In the genomic region with DNA sequence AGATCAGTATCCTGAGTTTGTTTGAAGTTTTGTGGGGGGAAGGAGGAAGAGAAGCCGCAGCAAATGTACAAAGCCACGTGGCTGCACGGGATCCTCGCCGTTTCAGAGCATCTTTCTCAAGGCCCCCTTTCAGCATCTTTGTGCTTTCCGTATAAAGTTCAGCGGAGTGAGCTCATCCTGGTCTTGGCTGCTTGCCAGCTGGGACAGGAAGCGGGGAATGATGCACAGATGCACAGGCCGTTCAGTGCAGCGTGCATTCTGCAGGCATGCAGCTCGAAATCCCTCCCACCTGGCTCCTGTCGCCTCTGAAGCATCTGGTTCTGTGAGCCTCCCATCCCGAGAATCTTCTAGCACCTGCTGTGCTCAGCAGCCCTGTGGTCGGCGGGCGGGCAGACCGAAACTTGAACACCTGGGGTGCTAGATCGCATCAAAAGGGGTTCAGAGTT, we compare ENCODE assay signal across 8 mouse cellular contexts.
DNase-seq lines count a peak whose midpoint lies in the region; ATAC-seq and TF ChIP-seq lines count a peak whose summit lies in the region.

No protein-coding gene starts in this region.

- no peak overlapping the region for H3K4me3 ChIP-seq in forebrain, embryonic 12.5 days (replicated peaks)
- no peak overlapping the region for H3K4me3 ChIP-seq in heart, embryonic 16.5 days (ENCODE audit: low read length)
- H3K4me3 ChIP-seq in lung, postnatal 0 days (ENCODE audit: low read depth, low read length): no peak overlapping the region

- no peak for TF ChIP-seq EP300 in lung, postnatal 0 days (IDR thresholded peaks at IDR 0.05)

- no peak overlapping the region for H3K9ac ChIP-seq in forebrain, embryonic 12.5 days
- no peak overlapping the region for H3K9ac ChIP-seq in heart, embryonic 16.5 days (ENCODE audit: low read length)
- no peak overlapping the region for H3K9ac ChIP-seq in lung, postnatal 0 days (replicated peaks; ENCODE audit: low read depth)

- WGBS in forebrain, embryonic 12.5 days: 9% methylated on average over 18 of the region's 18 CpGs
- WGBS in heart, embryonic 16.5 days: 14% methylated on average over 18 of the region's 18 CpGs
- WGBS in lung, postnatal 0 days: 21% methylated on average over 18 of the region's 18 CpGs

- peak; percentile 69 for DNase-seq in CD4-positive, CD25-positive, alpha-beta regulatory T cell, adult 2 months (ENCODE audit: low read depth, low spot score)
- DNase-seq in adipocyte (ENCODE audit: low spot score): peak; percentile 49
- peak; percentile 79 to 87 for DNase-seq in kidney, postnatal 4 days
- DNase-seq in lung, postnatal 0 days (ENCODE audit: low spot score): peak; percentile 63
- peak; percentile 78 for DNase-seq in right cerebral cortex, postnatal 14 days
- no peak for DNase-seq in spleen, adult 12 weeks (ENCODE audit: low spot score)

- H3K27me3 ChIP-seq in forebrain, embryonic 12.5 days: no peaks in the 10 kb centered on the region
- H3K27me3 ChIP-seq in heart, embryonic 16.5 days (ENCODE audit: control insufficient read depth, insufficient read depth, low read length): no peaks in the 10 kb centered on the region
- H3K27me3 ChIP-seq in lung, postnatal 0 days (replicated peaks; ENCODE audit: insufficient read depth, low read length): no peaks in the 10 kb centered on the region

- peaks cover 31% of the 10 kb centered on the region for H3K4me1 ChIP-seq in forebrain, embryonic 12.5 days
- peaks cover 37% of the 10 kb centered on the region for H3K4me1 ChIP-seq in heart, embryonic 16.5 days (ENCODE audit: control insufficient read depth, insufficient read depth, low read length)
- H3K4me1 ChIP-seq in lung, postnatal 0 days (ENCODE audit: insufficient read depth, low read depth, low read length): peaks cover 5% of the 10 kb centered on the region; the same call in 1 of the 2 replicates

- peak overlapping the region; percentile 31 for H3K4me2 ChIP-seq in forebrain, embryonic 12.5 days
- H3K4me2 ChIP-seq in heart, embryonic 16.5 days (ENCODE audit: low read depth, low read length): peak overlapping the region; percentile 23; the same call in 1 of the 2 replicates
- H3K4me2 ChIP-seq in lung, postnatal 0 days (replicated peaks; ENCODE audit: low read depth, low read length): no peak overlapping the region

- no peaks in the 10 kb centered on the region for H3K9me3 ChIP-seq in forebrain, embryonic 12.5 days
- H3K9me3 ChIP-seq in heart, embryonic 16.5 days (replicated peaks; ENCODE audit: control insufficient read depth, low read length): no peaks in the 10 kb centered on the region
- H3K9me3 ChIP-seq in lung, postnatal 0 days (ENCODE audit: low read length): no peaks in the 10 kb centered on the region

- TF ChIP-seq CTCF in lung, postnatal 0 days (IDR thresholded peaks at IDR 0.05): no peak

- 0 out of 2 replicates have a peak overlapping the region, but pooled peaks have one; percentile 9 for H3K27ac ChIP-seq in forebrain, embryonic 12.5 days
- no peak overlapping the region for H3K27ac ChIP-seq in heart, embryonic 16.5 days (ENCODE audit: low read length)
- no peak overlapping the region for H3K27ac ChIP-seq in lung, postnatal 0 days (ENCODE audit: low read length)

- ATAC-seq in forebrain, embryonic 12.5 days (ENCODE audit: low FRiP score): peak; percentile 74; the same call in 1 of the 2 replicates
- ATAC-seq in heart, embryonic 16.5 days (replicated peaks; ENCODE audit: extremely low read depth, insufficient read depth, low FRiP score): peak; percentile 37; the same call in 1 of the 2 replicates
- peak; percentile 29 for ATAC-seq in lung, postnatal 0 days

- no peaks in the 10 kb centered on the region for H3K36me3 ChIP-seq in forebrain, embryonic 12.5 days (replicated peaks)
- no peaks in the 10 kb centered on the region for H3K36me3 ChIP-seq in heart, embryonic 16.5 days (ENCODE audit: control insufficient read depth, insufficient read depth)
- no peaks in the 10 kb centered on the region for H3K36me3 ChIP-seq in lung, postnatal 0 days (ENCODE audit: insufficient read depth, low read length)
